Mouse (Mus musculus) testis, adult 2 months (tissue): ENCODE results near the gene Fuz.
"Not testable (repeated sequence)": the region's sequence is repeated elsewhere in the genome, so short reads cannot be mapped to it uniquely, and the experiment has no call there.

Source experiments
- CTCF ChIP-seq: fragments of 200-500 bp; IDR thresholded peaks from 2 replicates; pipeline ENCODE4 v1.5.1; 2012; ENCODE audit warnings: low read depth, mild to moderate bottlenecking, inconsistent platforms, low read length, moderate library complexity; ENCODE audit not compliant: control insufficient read depth, insufficient read depth, insufficient replicate concordance
- POLR2A ChIP-seq: fragments of 200-500 bp; IDR thresholded peaks from 2 replicates; pipeline ENCODE4 v1.6.1; 2012; ENCODE audit warnings: low read depth, mild to moderate bottlenecking, inconsistent platforms, low read length, moderate library complexity; ENCODE audit not compliant: control insufficient read depth

DNA sequence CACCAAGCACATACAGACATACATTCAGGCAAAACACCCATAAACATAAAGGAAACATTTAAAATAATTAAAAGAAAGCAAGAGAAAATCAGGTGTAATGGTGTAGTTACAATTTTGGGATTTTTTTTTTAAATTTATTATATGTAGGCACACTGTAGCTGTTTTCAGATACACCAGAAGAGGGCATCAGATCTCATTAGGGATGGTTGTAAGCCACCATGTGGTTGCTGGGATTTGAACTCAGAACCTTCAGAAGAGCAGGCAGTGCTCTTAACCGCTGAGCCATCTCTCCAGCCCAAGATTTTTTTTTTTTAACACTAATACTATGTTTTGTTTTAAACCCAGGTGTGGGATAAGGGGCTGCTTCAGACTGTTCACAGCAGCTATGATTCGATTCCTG is 24.1 kb upstream of the Fuz start:
- not testable (repeated sequence) for TF ChIP-seq CTCF, POLR2A
